ENCODE assay signal across 17 mouse cellular contexts in the genomic region with DNA sequence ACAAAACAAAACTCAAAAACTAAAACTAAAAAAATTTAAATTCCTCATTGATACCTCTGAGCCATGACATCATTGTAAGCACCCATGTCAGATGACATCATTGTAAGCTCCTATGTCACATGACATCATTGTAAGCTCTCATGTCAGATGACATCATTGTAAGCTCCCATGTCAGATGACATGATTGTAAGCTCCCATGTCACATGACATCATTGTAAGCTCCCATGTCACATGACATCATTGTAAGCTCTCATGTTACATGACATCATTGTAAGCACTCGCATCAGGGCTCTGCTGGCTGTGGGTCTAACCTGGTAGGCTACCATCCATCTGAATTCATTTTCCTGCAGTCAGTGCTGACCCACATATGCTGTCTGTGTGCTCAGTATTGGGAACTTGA.
"Had no signal": no experiment of that assay in that cellular context is flagged by ENCODE, and none has a peak within 500 bp of the region (broad histone marks: within the 10 kb centered on the region; RNA-seq: fewer than 3 reads in every experiment).

No protein-coding gene starts in this region.

- H3K9ac ChIP-seq: liver, embryonic 13.5 days; midbrain, embryonic 15.5 days; neural tube, embryonic 13.5 days had no signal

- H3K27me3 ChIP-seq: liver, embryonic 13.5 days; midbrain, embryonic 15.5 days; neural tube, embryonic 13.5 days had no signal

- H3K36me3 ChIP-seq: midbrain, embryonic 15.5 days had no signal

- H3K4me2 ChIP-seq: liver, embryonic 13.5 days; midbrain, embryonic 11.5 days; midbrain, embryonic 15.5 days; neural tube, embryonic 13.5 days had no signal

- H3K9me3 ChIP-seq: liver, embryonic 13.5 days; midbrain, embryonic 15.5 days; neural tube, embryonic 13.5 days had no signal

- DNase-seq: kidney, adult 9 months; kidney, postnatal 14 days; kidney, postnatal 4 days; layer of hippocampus, postnatal 36 days; liver, embryonic 13.5 days; lung, adult 2 months; lung, postnatal 14 days; lung, postnatal 4 days; retina, postnatal 1 day; thymus, adult 2 months; thymus, postnatal 14 days; thymus, postnatal 4 days had no signal

- H3K27ac ChIP-seq: left cerebral cortex, adult 2 months; liver, embryonic 13.5 days; midbrain, embryonic 15.5 days; neural tube, embryonic 13.5 days; stomach, postnatal 0 days had no signal

- H3K4me1 ChIP-seq: midbrain, embryonic 15.5 days; neural tube, embryonic 13.5 days had no signal

- H3K4me3 ChIP-seq: left cerebral cortex, adult 2 months; liver, embryonic 13.5 days; midbrain, embryonic 15.5 days; neural tube, embryonic 13.5 days had no signal
